Comparison of ENCODE assay signal across 24 mouse cellular contexts in the genomic region with DNA sequence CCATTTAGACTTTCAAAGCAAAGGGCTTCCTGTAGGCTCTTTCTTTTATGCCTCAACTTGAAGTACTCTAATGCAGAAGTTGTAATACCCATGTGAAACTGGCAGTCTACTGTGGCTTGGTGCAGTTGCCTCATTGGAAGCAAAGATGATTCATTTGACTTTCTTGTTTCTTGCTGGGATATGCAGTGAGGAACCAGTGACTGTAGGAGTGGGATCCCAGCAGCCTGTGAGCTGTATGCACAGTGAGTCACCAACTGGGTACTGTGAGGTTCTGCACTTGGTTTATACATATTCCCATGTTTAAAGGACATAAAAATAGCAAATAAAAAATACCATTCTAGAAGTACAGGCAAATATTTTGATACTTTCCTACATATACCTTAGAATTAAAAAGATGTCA.
DNase-seq lines count a peak whose midpoint lies in the region; ATAC-seq and TF ChIP-seq lines count a peak whose summit lies in the region.
"Had no signal": no experiment of that assay in that cellular context is flagged by ENCODE, and none has a peak within 500 bp of the region (broad histone marks: within the 10 kb centered on the region; RNA-seq: fewer than 3 reads in every experiment).

No protein-coding gene starts in this region.

- no peak overlapping the region for H3K4me2 ChIP-seq in myocyte (ENCODE audit: low read depth)
- no peak overlapping the region for H3K4me2 ChIP-seq in intestine, postnatal 0 days (replicated peaks; ENCODE audit: low read depth)
- H3K4me2 ChIP-seq: embryonic facial prominence, embryonic 15.5 days; forebrain, embryonic 12.5 days; heart, embryonic 12.5 days; hindbrain, embryonic 14.5 days; intestine, embryonic 15.5 days had no signal

- TF ChIP-seq POLR2A in myocyte (IDR thresholded peaks at IDR 0.05; ENCODE audit: insufficient read length, low read depth) = no peak

- H3K4me1 ChIP-seq in intestine, postnatal 0 days (replicated peaks; ENCODE audit: control insufficient read depth, insufficient read depth, low read length) = no peaks in the 10 kb centered on the region
- H3K4me1 ChIP-seq: forebrain, embryonic 12.5 days; hindbrain, embryonic 10.5 days; intestine, embryonic 15.5 days had no signal

- no peaks in the 10 kb centered on the region for H3K36me3 ChIP-seq in myocyte (ENCODE audit: control insufficient read depth, insufficient read depth)
- no peaks in the 10 kb centered on the region for H3K36me3 ChIP-seq in intestine, postnatal 0 days (ENCODE audit: control insufficient read depth, insufficient read depth)
- H3K36me3 ChIP-seq: embryonic facial prominence, embryonic 15.5 days; forebrain, embryonic 12.5 days; G1E; heart, embryonic 12.5 days; hindbrain, embryonic 10.5 days; intestine, embryonic 15.5 days had no signal

- H3K27me3 ChIP-seq in myocyte (ENCODE audit: control insufficient read depth, insufficient read depth, insufficient read length) = no peaks in the 10 kb centered on the region
- no peaks in the 10 kb centered on the region for H3K27me3 ChIP-seq in intestine, postnatal 0 days (replicated peaks; ENCODE audit: control insufficient read depth, insufficient read depth, low read length)
- H3K27me3 ChIP-seq: embryonic facial prominence, embryonic 15.5 days; forebrain, embryonic 12.5 days; heart, embryonic 12.5 days; intestine, embryonic 15.5 days had no signal

- peak; percentile 31 for DNase-seq in heart, adult 11 months
- no peak for DNase-seq in heart, adult 9 months (ENCODE audit: low spot score in 2 of 2)
- peak; percentile 46 for DNase-seq in 3134 (ENCODE audit: extremely low read depth, insufficient read length, low spot score)
- peak; percentile 79 for DNase-seq in NIH3T3 (ENCODE audit: low read depth)
- DNase-seq in embryo, embryonic 11 days = no peak
- DNase-seq: adrenal gland, adult 2 months; adrenal gland, postnatal 25 days; B cell, adult 2 months; cerebellum, adult 2 months; cerebellum, postnatal 10 days; gastrocnemius, postnatal 10 days; heart, adult 2 months had no signal

- no peaks in the 10 kb centered on the region for H3K9me3 ChIP-seq in intestine, postnatal 0 days (ENCODE audit: control insufficient read depth)
- H3K9me3 ChIP-seq: embryonic facial prominence, embryonic 15.5 days; forebrain, embryonic 12.5 days; G1E; heart, embryonic 12.5 days; hindbrain, embryonic 10.5 days; intestine, embryonic 15.5 days had no signal

- no peak overlapping the region for H3K4me3 ChIP-seq in myocyte
- H3K4me3 ChIP-seq in intestine, postnatal 0 days (ENCODE audit: low read depth, low read length) = no peak overlapping the region
- H3K4me3 ChIP-seq: embryonic facial prominence, embryonic 15.5 days; forebrain, embryonic 12.5 days; heart, adult 2 months; heart, embryonic 12.5 days; hindbrain, embryonic 10.5 days; intestine, embryonic 15.5 days had no signal

- H3ac ChIP-seq in myocyte (ENCODE audit: control insufficient read depth, insufficient read length) = no peak overlapping the region

- ATAC-seq in intestine, postnatal 0 days = no peak
- ATAC-seq: activated CD4-positive, CD25-positive, alpha-beta regulatory T cell, adult 4 months; CD4-positive, CD25-positive, alpha-beta regulatory T cell, adult 4 months; forebrain, embryonic 16.5 days; intestine, embryonic 15.5 days had no signal

- no peaks in the 10 kb centered on the region for H3K79me2 ChIP-seq in myocyte (ENCODE audit: control insufficient read depth, insufficient read depth)

- H3K9ac ChIP-seq in intestine, postnatal 0 days (ENCODE audit: low read depth, low read length) = no peak overlapping the region
- H3K9ac ChIP-seq: embryonic facial prominence, embryonic 15.5 days; forebrain, embryonic 12.5 days; heart, embryonic 12.5 days; hindbrain, embryonic 14.5 days; intestine, embryonic 15.5 days had no signal

- no peak for TF ChIP-seq CTCF in intestine, postnatal 0 days (IDR thresholded peaks at IDR 0.05; ENCODE audit: low read depth)

- H3K27ac ChIP-seq in intestine, postnatal 0 days (ENCODE audit: low read depth, low read length) = no peak overlapping the region
- H3K27ac ChIP-seq: embryonic facial prominence, embryonic 15.5 days; forebrain, embryonic 12.5 days; heart, adult 2 months; hindbrain, embryonic 10.5 days; hindbrain, embryonic 14.5 days; intestine, embryonic 15.5 days had no signal

TF ChIP-seq in myocyte, 11 proteins besides CTCF, POLR2A, EP300 and RAD21:
- TF ChIP-seq CEBPB (IDR thresholded peaks at IDR 0.05; ENCODE audit: insufficient read depth, poor library complexity, severe bottlenecking) = 0 out of 2 replicates have a peak, but pooled peaks have one; percentile 17
- TF ChIP-seq SRF (IDR thresholded peaks at IDR 0.05; ENCODE audit: control insufficient read depth, insufficient read length, low read depth) = no peak
TF ChIP-seq in myocyte: peak in this region for 1.

Comparison
In these comparisons a context has a peak if more than half of its experiments do, and no peak if none do; other contexts are left out.
1. DNase-seq: peak in heart, adult 11 months (single experiment), 3134 (single experiment) and NIH3T3 (single experiment); none in heart, adult 9 months (0 of 2) and embryo, embryonic 11 days (single experiment).